Mouse (Mus musculus): Measurements from ENCODE around the gene Ubash3b.
A peak's percentile ranks its signal among the peaks of the same experiment; 100 is the strongest.

Gene Ubash3b

DNA sequence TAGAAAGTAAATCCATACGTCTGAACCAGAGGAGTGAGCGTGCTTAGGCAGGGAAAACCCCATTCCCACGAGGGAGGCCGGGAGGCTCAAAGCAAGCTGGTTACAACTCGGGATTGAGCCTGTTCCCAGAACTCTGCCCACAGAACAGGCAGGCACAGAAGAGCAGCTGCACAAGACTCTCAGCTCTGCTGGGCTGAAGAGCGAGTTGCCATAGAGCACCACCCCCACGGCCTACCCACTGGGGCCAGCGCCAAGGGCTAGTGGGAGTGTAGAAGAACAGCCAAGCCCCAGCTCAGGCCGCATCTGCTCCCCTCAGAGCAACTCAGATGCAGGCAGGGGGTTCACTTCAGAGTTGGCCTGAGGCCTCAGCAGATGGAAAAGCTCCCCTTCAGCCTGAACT is 107.3 kb downstream of the Ubash3b start:
- DNase-seq (ENCODE audit: extremely low read depth, low read depth): no peak

DNA sequence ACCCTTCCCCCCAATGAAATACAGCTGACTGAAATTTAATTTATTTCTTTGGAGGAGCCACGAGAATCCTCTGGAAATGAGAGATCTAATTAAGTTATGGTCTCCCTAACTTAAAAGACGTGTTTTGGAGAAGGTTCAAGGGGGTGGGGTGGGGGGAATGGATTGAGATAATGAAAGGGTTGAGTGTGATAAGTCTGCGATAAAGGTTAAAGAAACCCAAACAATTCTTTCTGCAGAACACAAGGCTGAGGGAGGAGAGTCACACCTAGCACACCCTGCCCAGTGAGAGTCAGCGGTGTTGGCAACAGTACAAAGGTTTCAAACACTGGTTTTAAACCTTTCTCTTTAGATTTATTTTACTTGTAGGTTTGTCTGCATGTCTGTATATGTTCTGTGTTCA is 108.0 kb downstream of the Ubash3b start:
- DNase-seq (ENCODE audit: extremely low read depth, low read depth): no peak

DNA sequence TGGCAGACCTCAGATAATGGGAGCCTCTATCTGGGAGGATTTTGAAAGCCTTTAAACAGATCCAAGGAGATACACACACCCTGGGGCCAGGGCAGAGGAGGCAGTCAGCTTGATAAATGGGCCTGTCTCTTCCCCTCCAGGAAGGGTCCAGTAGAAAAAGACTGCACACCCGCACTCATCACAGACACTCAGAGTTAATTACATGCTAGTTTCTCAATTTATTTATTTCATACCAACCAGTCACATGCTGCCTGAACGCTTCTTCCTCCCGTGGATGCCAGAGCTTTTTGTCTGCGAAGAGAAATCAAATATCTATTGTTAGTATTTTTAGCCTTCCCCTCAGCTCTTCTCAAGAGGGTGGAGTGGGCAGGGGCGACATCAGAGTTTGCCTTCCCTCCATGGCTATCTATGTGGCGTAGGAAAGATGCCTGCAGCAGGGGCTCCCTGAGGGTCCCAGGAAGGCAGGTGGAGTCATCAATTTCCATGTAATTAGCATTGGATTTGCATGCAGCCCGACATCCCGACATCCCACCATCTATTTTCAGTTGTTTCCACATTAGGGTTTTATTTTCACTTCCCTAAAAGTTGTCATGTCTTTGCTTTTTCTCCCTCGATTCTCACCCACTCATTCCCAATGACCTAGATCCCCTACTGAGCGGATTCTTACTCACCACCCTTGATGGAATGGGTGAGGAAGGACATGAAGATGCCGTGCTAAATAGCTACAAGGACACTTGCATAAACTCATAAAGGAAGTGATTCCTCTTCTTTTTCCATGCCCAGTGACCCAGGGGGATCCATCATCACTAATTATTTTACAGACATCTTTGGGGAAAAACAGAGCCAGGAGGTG is 110.2 kb downstream of the Ubash3b start:
- DNase-seq (ENCODE audit: extremely low read depth, low read depth): no peak

DNA sequence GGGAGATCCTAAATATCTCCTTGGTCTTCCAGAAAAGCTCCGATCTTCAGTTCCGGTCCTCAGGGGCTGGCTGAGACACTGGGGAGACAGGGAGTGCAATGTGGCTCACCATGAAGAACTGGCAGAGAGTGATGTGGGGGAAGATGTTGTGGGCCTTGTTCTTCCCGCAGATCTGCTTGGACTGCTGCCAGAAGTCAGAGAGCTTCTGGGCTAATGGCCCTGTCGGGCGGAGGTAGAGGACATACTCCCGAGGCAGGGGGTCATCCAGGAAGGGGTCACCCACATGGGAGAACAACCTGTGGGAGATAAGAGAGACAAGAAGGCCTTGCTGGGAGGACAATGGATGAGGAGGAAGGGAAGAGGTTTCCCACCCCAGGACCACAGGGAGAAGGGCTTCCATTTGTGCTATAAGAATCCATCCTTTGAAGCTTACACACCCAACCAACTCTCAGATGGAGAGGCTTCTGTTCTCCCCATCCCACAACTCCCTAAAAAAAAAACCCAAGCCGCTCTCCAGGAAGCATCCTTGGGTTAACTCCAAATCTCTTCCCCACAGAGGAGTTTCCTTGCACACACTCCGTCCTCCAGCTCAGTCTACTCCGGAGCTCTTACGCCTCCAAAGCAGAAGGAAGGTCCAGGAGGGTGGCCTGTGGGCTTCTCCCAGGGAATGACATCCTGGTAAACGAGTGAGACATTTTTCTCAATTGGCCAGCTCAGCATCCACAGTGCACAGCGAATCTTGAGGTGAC is 111.0 kb downstream of the Ubash3b start:
- no peak for DNase-seq (ENCODE audit: extremely low read depth, low read depth)

DNA sequence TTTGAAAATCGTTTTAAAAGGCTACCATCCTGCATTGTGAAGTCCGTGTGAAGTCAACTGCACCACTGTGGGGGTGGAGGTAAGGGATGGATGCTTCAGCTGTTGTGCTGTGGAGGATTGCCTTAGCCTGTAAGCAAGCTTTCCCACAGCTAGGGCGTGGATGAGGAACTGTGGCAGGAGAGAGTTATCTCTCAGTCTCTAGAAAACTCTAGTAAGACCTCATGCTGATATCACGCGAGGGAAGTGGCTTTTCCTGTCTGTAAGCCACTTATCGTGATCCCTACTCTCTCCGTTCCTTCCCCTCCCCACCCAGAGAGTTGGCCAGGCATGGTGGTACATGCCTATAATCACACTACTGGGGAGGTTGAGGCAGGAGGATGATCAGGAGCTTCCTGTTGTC is 112.2 kb downstream of the Ubash3b start:
- no peak for DNase-seq (ENCODE audit: extremely low read depth, low read depth)

DNA sequence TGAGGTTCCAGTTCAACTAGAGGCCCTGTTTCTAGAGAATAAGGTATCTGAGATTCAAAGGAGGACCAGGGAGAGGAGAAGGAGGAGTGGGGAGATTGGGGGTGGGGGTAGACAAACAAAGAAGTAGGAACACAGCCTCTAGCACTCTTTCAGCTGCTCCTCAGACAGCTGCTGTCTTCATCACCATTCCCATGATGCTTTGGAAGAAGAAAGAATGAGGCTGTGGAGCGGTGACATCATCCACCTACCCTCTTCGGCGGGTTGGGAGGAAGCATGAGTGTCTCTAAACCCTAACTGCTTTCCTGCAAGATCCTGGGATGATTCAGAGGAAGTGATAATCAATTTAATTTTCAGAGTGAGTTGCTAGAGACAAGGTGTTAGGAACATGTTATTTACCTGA is 112.7 kb downstream of the Ubash3b start:
- no peak for DNase-seq (ENCODE audit: extremely low read depth, low read depth)

DNA sequence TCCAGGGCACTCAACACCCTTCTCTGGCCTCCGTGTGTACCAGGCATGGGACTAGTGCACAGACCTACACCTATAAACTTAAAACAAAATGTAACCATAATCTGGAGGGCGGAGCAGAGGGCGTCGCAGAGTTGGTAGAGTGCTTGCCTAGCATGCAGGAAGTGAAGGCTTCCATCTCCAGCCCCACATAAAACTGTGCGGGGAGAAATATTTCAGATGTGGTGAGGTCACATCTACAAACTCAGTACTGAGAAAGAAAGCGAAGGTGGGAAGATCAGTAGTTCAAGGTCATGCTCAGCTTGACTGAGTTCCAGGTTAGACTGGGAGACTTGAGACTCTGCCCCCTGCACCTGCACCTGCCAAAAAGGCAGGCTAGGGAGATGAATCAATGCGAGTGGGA is 113.3 kb downstream of the Ubash3b start:
- DNase-seq (ENCODE audit: extremely low read depth, low read depth): no peak

DNA sequence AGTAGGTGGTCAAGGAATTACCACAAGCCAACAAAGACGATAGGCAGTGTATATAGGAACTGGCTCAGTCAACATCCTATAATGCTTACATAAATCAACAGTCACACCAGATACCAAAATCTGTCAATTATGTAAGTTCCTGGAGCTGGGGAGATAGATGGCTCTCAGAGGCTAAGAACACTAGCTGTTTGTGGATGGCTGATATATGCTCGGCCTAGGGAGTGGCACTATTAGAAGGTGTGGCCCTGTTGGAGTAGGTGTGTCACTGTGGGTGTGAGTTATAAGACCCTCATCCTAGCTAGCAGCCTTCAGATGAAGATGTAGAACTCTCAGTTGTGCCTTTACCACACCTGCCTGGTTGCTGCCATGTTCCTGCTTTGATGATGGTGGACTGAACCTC is 113.8 kb downstream of the Ubash3b start:
- DNase-seq (ENCODE audit: extremely low read depth, low read depth): no peak

DNA sequence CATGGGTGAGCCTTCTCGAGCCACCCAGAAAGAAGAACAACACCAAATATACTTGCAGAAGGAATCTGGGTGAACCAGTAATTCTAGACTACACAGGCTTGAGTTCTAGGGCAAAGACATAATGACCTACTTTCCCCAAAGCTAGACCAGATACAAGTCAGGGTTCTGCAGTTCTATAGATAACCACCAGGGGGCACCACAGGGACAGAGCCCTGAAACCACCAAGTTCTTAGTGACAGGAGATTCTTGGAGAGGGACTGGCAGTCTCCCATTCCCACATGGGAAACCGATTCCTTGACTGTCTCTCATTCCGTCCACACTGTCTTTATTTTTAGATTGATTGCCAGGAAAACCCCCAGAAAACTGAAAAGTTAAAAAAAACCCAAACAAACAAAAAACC is 116.9 kb downstream of the Ubash3b start:
- peak; percentile 51 for DNase-seq (ENCODE audit: extremely low read depth, low read depth)

DNA sequence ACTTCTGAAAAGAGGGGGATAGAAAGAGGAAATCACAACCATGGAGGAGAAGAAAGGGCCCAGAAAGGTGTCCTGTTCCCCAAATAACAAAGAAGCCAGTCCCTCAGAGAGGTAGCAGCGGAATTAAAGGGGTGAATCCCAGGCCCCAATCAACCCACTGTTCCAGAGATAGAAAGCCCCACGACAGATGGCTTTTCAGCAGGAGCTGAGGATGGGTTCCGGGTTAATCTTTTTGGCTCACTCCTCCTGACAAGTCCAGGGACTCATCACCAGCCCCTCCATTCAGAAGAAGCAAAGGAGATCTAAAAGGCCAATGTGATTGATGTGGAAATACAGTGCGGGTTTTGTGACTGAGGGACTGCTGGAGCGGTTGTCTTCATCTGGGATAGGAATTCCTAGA is 117.9 kb downstream of the Ubash3b start:
- DNase-seq (ENCODE audit: extremely low read depth, low read depth): no peak

DNA sequence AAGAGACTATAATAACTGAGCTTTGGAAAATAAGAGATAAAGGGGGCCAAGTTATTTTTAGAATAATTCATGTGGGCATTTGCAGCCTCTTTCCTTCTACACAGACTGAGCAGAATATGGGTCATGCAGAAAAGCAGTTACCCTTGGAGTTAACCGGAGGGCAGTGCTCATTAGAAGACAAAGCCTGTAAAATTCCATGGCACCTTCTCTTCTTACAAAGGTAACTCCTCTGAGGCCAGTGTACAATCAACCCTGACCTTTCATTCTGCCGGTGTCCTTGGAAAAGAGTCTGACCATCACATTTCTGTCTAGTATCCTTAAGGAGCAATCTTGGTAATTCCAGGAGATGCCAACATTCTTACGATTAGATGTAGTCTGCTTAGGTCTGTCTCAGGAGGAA is 120.1 kb downstream of the Ubash3b start:
- DNase-seq (ENCODE audit: extremely low read depth, low read depth): no peak

DNA sequence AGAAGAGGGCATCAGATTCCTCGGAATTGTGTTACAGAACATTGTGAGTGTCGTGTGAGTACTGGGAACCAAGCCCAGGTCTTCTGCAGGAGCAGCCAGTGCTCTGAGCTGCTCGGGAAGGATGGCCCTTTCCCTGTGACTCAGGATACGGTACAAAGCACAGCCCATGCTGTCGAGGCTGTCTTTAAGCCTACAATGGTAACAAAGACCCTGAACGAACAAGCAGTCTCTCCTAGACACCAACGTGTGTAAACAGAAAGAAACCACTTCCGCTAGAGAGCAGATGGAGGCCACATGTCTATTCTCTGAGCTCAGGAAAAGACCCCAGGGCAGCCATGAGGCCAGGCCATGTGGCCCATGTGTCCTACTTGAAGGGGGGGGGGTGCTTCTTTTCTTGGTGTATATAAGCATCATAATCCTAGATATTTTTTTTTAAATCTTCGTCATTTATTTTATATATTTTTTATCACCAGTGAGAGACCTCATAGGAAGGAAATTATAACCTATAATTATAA is 123.3 kb downstream of the Ubash3b start:
- no peak for DNase-seq (ENCODE audit: extremely low read depth, low read depth)

DNA sequence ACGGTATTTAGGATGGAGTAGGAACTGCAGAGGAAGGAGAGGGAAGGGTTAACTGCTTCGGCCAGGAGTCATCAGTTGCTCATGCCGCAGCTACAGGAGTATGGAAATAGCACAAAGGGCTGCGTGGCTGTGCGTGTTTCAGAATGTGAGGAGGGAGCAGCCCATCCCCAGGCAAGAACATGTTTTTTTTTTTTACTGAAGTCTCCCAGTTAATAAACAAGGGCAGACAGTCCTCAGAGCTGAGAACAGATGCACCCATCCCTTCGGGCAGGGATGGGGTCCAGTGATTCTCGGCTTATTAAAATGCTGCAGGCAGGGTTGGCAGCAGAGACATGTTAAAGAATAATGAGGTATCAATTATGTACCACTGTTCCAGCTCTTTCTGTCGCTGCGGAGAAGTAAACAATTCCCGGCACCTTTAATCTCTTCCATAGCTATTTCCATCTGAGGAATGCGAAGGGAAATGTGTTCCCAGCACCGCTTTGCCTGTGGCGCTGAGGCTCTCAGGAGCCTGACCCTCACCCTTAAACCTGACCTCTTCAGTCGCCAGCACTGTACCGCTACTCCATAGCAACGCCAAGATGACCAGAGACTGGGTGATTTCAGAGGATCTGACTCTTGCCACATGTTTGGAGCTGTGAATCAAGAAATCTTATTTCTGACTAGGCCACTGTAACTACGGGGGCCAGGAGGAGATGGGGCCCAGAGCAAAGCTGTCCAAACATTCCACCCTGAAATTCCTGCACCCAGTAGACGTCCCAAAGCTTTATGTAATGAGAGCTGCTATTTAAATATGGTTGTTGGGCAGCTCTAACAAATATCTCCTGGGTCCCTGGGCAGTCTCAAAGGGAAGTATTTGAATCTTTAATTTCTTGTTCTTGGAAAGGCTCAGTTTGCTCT is 129.7 kb downstream of the Ubash3b start:
- no peak for DNase-seq (ENCODE audit: extremely low read depth, low read depth)

DNA sequence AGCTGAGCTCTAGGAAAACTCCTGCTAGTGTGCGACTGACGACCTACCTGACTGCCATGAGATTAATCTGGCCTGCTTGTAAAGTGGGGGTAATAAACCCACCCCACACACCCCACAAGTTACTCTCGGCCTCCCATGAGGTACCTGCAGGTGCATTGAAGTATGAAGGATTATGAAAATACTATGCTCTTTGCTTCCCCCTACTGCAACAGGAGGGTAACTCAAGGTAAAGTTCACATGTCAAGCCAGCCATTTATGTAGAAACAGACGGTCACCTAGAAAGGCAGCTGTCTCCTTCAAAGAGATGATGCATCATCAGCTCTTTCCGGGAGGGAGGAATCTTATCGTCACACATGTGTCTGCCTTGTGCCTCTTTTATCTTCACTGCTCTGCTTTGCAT is 131.7 kb downstream of the Ubash3b start:
- DNase-seq (ENCODE audit: extremely low read depth, low read depth): no peak

DNA sequence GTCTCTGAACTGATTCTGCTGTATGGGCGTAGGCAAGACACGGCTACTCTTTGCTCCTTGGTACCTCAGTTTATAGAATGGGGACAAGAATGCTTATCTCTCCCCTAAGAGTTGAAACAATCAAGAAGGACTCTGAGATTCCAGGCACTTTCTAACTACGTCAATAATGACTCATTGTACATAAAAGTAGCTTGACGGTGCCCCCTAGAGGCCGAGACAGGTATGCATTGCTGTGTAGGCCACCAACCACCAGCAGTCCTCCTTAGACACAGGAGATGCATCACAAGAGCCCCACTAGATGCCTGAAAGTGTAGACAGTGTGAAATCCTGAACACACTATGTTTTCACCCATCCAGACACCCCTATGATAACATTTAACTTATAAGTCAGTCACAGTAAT is 133.0 kb downstream of the Ubash3b start:
- peak; percentile 28 for DNase-seq (ENCODE audit: extremely low read depth, low read depth)

DNA sequence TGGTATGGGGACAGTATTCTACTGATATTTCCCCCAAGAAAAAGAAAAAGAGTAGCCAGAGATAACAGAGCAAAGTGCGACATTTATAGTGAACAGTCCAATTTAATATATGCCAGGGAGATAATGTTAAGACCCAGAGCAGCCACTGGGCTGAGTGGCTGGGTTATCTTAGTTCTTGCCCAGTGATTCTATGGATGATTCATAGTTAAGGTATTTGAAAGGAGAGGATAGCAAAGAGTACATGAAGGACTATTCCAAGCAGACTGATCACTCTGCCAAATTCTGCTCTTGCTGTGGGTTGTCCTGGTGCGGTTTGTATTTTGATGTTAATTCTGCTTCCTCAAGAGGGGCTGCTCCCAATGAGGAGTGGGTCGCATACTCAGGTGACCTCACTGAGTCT is 139.8 kb downstream of the Ubash3b start:
- no peak for DNase-seq (ENCODE audit: extremely low read depth, low read depth)

DNA sequence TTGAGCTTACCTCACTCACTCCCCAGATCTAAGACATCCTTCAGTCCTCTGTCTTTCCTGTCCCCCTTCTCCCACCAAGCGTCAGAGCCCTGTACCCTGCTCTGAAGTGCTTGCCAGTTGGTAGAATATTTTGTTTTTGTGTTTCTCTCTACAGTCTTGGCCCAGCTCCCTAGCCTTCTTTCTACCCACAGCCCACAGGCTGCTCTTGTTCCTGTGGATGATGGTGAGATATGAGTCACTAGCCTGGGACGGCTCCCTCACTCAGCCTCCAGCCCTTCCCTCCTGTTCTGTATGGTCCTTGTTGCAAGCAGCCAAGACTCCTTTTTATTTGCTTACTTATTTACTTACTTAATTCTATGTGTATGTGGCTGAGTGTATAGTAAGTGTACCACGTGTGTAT is 141.0 kb downstream of the Ubash3b start:
- no peak for DNase-seq (ENCODE audit: extremely low read depth, low read depth)

DNA sequence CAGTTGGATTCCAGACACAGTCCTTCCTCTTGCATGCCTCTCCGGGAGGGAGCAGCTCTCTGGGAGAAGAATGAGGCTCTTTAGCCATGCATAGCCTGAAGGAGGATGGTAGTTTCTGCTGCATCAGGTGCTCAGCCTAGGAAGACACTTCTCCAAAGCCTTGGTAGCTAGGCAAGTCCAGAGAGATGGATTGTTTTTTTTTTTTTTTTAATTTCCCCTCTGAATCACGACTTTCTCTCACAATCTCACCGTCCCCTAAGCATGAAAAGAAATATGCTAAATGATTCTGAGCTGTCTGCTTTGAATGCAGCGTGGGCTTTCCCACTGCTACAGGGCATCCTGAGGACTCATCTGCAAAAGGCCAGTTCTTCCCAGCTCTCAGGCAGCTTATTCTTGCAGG is 147.0 kb downstream of the Ubash3b start:
- no peak for DNase-seq (ENCODE audit: extremely low read depth, low read depth)

DNA sequence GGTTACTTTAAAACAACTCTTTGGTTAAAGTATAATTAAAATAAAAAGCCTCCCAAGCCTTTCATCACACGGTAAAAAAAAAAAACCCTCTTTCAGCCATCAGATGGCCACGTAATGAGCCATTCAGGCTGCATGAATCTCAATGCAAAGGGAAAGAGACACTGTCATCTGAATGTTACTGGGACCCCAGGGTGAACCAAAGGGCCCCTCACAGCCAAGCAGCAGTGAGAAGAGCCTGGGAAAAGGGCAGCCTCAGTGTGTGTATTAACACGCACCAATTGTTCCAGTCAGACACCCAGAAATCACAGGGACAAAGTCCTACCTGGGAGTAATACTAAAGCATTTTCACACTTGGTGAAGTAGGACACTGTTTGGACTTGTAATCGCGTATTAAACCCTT is 149.0 kb downstream of the Ubash3b start:
- no peak for DNase-seq (ENCODE audit: extremely low read depth, low read depth)

DNA sequence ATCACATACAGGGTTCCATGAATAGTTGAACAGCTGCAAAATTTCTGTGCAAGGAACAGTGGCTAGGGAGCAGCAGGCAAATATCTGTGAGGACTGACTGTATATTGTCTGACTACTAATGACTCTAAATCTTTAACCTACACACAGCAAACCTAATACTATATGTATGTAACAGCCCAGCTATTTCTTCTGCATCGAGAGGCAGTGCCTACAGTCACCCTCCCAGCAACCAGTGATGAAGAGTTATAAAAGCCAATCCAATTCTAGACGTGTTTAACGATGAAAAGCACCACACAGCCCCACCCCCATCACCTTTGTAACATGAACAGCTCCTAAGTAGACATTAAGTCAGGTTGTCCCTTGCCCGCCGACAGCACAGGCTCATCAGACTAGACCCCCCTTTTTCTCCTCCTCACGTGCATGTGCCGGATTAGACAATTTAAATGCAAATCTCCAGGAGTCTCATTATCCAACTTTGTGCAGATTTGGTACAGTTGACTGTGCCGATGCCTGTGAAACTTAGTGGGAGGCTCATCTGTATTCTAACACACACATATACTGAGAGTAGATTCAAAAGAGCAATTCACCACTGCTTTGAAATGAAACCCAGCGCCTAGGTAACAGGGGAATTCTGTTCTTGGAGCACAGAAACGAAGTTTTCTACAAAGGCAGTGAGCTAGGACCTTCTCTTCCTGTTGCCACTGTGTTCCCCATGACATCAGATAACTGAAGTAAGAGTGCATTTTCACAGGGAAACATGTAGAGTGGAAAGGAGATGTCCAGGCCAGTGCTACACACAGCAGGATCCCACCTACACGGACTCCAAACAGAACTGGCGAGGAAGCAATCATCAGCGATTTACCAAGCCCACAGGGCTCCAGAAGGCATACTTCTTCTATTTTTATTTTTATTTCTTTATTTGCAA is 149.7 kb downstream of the Ubash3b start:
- no peak for DNase-seq (ENCODE audit: extremely low read depth, low read depth)

DNA sequence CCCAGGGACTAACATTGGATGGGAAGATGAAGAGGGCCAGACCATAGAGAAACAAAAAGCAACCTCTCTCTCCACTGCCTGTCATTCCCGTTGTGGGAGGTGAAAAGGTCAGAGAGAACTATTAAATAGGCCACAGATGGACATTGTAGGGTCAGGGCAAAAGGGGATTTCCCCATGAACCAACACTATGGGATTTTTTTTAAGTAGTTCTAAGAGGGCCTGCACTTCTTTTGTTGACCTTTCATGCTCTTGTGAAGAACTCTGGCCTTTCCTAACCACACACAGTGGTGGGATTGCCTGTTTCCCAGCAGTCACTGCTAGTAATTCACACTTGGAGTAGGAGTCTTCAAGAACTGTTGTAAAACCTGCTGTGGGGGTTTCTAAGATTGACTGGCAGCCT is 153.7 kb downstream of the Ubash3b start:
- no peak for DNase-seq (ENCODE audit: extremely low read depth, low read depth)
